Mouse (Mus musculus) kidney, adult 2 months (tissue): ENCODE data around the gene Grhpr.

ENCODE experiments used
- CTCF ChIP-seq: fragments of 200-500 bp; conservative IDR thresholded peaks from 2 replicates; pipeline ENCODE4 v1.5.1; 2011; ENCODE audit warnings: low read depth, mild to moderate bottlenecking, control low read depth, low read length, moderate library complexity, mixed read lengths; ENCODE audit not compliant: insufficient read depth, insufficient read length
- POLR2A ChIP-seq: fragments of 200-500 bp; IDR thresholded peaks from one replicate; pipeline ENCODE4 v1.6.1; 2011; ENCODE audit warnings: low read depth, low read length, control low read depth

- TF ChIP-seq CTCF (no peak), POLR2A (no peak)
Observed at GRCm38 (mm10) chr4:44963156-44963555, 18.0 kb upstream of the Grhpr start.
